In the genomic region with DNA sequence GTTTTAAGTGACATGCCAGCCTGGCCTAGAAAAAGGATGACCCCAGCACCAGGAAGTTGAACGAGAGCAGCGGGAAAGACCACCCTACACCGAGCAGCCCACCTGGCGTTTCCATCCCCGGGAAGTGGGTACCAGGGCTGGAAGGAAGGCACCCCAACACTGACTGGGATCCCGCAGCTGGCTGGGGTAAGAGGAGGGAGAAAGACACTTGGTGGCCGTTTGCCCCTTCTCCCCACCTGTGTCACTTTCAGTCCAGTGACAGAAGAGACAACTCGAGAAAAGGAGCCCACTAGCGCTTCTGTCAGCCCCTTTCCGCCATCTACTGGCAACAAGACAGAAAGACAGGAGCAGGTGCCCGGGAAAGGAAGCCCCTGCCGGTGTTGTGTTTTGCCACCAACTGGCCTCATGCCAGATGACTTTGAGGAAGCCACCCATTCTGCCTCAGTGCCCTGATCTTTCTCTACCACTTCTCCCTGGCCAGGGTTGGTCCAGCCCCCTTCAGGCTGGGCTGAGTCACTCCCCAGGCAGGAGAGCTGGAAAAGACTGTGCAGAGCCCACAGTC, we compare ENCODE assay signal across 8 mouse cellular contexts. TPM values are rescaled to one million over a fixed set of nuclear protein-coding genes. Genes with fewer than 3 reads are reported as not detected.
DNase-seq lines count a peak whose midpoint lies in the region; ATAC-seq and TF ChIP-seq lines count a peak whose summit lies in the region.

A gene (plus strand): TSS at position 551 of the 562 bp plus-strand sequence.

- peak within 1 kb of the TSS; percentile 49 for H3K4me3 ChIP-seq in embryonic facial prominence, embryonic 14.5 days (ENCODE audit: low read depth, low read length)
- peak within 1 kb of the TSS; percentile 56 for H3K4me3 ChIP-seq in heart, embryonic 12.5 days
- H3K4me3 ChIP-seq in kidney, embryonic 15.5 days (replicated peaks), result peak within 1 kb of the TSS; percentile 54
- peak within 1 kb of the TSS; percentile 59 for H3K4me3 ChIP-seq in liver, adult 2 months (ENCODE audit: insufficient read depth, low read depth, low read length)

- 0 out of 2 replicates have a peak, but pooled peaks cover 6% of the 10 kb centered on the region for H3K27me3 ChIP-seq in embryonic facial prominence, embryonic 14.5 days (replicated peaks; ENCODE audit: control insufficient read depth, insufficient read depth, low read length)
- H3K27me3 ChIP-seq in heart, embryonic 12.5 days (replicated peaks), result peaks cover 25% of the 10 kb centered on the region; the same call in 1 of the 2 replicates
- peaks cover 41% of the 10 kb centered on the region for H3K27me3 ChIP-seq in kidney, embryonic 15.5 days
- no peaks in the 10 kb centered on the region for H3K27me3 ChIP-seq in liver, adult 2 months (ENCODE audit: control insufficient read depth, insufficient read depth, low read length)

- peak within 1 kb of the TSS; percentile 88 for H3K4me2 ChIP-seq in embryonic facial prominence, embryonic 14.5 days (ENCODE audit: low read depth, low read length)
- peak within 1 kb of the TSS; percentile 84 for H3K4me2 ChIP-seq in heart, embryonic 12.5 days
- H3K4me2 ChIP-seq in kidney, embryonic 15.5 days, result peak within 1 kb of the TSS; percentile 97

- DNase-seq in B cell, adult 2 months, result peak; percentile 81 to 86
- DNase-seq in adrenal gland, postnatal 4 days (ENCODE audit: low spot score in 2 of 2), result peak; percentile 23 to 65
- DNase-seq in embryonic facial prominence, embryonic 14.5 days (ENCODE audit: low spot score), result peak; percentile 88
- DNase-seq in liver, adult 2 months (ENCODE audit: extremely low read depth, low read depth, low spot score), result peak; percentile 58
- peak; percentile 84 to 86 for DNase-seq in spleen, postnatal 36 days (ENCODE audit: low spot score in 2 of 2)

- no peak for TF ChIP-seq POLR2A in liver, adult 2 months (IDR thresholded peaks at IDR 0.05; ENCODE audit: extremely low read depth, insufficient read depth, low read length)

- no peaks in the 10 kb centered on the region for H3K79me2 ChIP-seq in liver, adult 2 months (ENCODE audit: control insufficient read depth, insufficient read depth, low read length)

- H3K36me3 ChIP-seq in embryonic facial prominence, embryonic 14.5 days (ENCODE audit: control insufficient read depth, insufficient read depth, low read length), result no peaks in the 10 kb centered on the region
- no peaks in the 10 kb centered on the region for H3K36me3 ChIP-seq in heart, embryonic 12.5 days
- H3K36me3 ChIP-seq in kidney, embryonic 15.5 days, result no peaks in the 10 kb centered on the region
- H3K36me3 ChIP-seq in liver, adult 2 months (ENCODE audit: control insufficient read depth, insufficient read depth, low read length), result no peaks in the 10 kb centered on the region

- H3K27ac ChIP-seq in embryonic facial prominence, embryonic 14.5 days (replicated peaks; ENCODE audit: low read depth, low read length), result no peak within 1 kb of the TSS
- no peak within 1 kb of the TSS for H3K27ac ChIP-seq in heart, embryonic 12.5 days (ENCODE audit: poor library complexity, severe bottlenecking)
- H3K27ac ChIP-seq in kidney, embryonic 15.5 days, result no peak within 1 kb of the TSS
- no peak within 1 kb of the TSS for H3K27ac ChIP-seq in liver, adult 2 months (replicated peaks; ENCODE audit: insufficient read depth, low read depth, low read length)

- 0% methylated on average over 12 of the region's 12 CpGs for whole genome bisulfite sequencing in embryonic facial prominence, embryonic 14.5 days
- 0% methylated on average over 12 of the region's 12 CpGs for WGBS in heart, embryonic 12.5 days
- under 1% methylated on average over 12 of the region's 12 CpGs for WGBS in kidney, embryonic 15.5 days
- 2% methylated on average over 12 of the region's 12 CpGs for WGBS in liver, adult 2 months

- no peaks in the 10 kb centered on the region for H3K9me3 ChIP-seq in embryonic facial prominence, embryonic 14.5 days (ENCODE audit: control insufficient read depth, low read length)
- H3K9me3 ChIP-seq in heart, embryonic 12.5 days (replicated peaks), result no peaks in the 10 kb centered on the region
- no peaks in the 10 kb centered on the region for H3K9me3 ChIP-seq in kidney, embryonic 15.5 days (replicated peaks)

- peak within 1 kb of the TSS; percentile 72 for H3K9ac ChIP-seq in embryonic facial prominence, embryonic 14.5 days (ENCODE audit: low read depth, low read length)
- H3K9ac ChIP-seq in heart, embryonic 12.5 days, result peak within 1 kb of the TSS; percentile 68
- peak within 1 kb of the TSS; percentile 55 for H3K9ac ChIP-seq in kidney, embryonic 15.5 days
- H3K9ac ChIP-seq in liver, adult 2 months (ENCODE audit: low read depth, low read length), result peak within 1 kb of the TSS; percentile 63

- H3K4me1 ChIP-seq in embryonic facial prominence, embryonic 14.5 days (ENCODE audit: control insufficient read depth, insufficient read depth, low read length), result no peaks in the 10 kb centered on the region
- H3K4me1 ChIP-seq in heart, embryonic 12.5 days (replicated peaks), result peaks cover 26% of the 10 kb centered on the region
- H3K4me1 ChIP-seq in kidney, embryonic 15.5 days, result peaks cover 33% of the 10 kb centered on the region
- no peaks in the 10 kb centered on the region for H3K4me1 ChIP-seq in liver, adult 2 months (ENCODE audit: control insufficient read depth, insufficient read depth, low read length)

- peak; percentile 59 for ATAC-seq in embryonic facial prominence, embryonic 14.5 days (ENCODE audit: low read depth)
- peak; percentile 49 for ATAC-seq in heart, embryonic 12.5 days (ENCODE audit: insufficient number of reproducible peaks, low FRiP score)
- peak; percentile 31 for ATAC-seq in kidney, embryonic 15.5 days (replicated peaks; ENCODE audit: low FRiP score)
- ATAC-seq in monocyte, adult 5-6 weeks (replicated peaks; ENCODE audit: insufficient number of reproducible peaks, low FRiP score, low TSS enrichment, poor library complexity, severe bottlenecking), result peak; percentile 73

- TF ChIP-seq CTCF in liver, adult 2 months (IDR thresholded peaks at IDR 0.05; ENCODE audit: low read depth, low read length), result peak; percentile 79

RNA-seq across cellular contexts. Expression of the gene that starts here (rescaled TPM):
- 1 to 10 TPM; 3.9 to 4.0 TPM for total RNA-seq in adrenal gland, postnatal 4 days (2021)
- 0.37 and 0.72 TPM in 2 replicates for polyA plus RNA-seq in embryonic facial prominence, embryonic 14.5 days (2014; fragmentation: Nextera tagmentation; extraction: Ambion mirVana)
- polyA plus RNA-seq in heart, embryonic 12.5 days (2016; fragmentation: Nextera tagmentation; extraction: Ambion mirVana), result 0.28 and 0.36 TPM in 2 replicates
- polyA plus RNA-seq in kidney, embryonic 15.5 days (2015; fragmentation: Nextera tagmentation; extraction: Ambion mirVana), result 0.17 and 0.40 TPM in 2 replicates
- total RNA-seq in liver, adult 2 months (2014; rRNA removed), result 0.20 and 0.37 TPM in 2 replicates
- 0.09 and 0.32 TPM in 2 replicates for polyA plus RNA-seq in liver, adult 2 months (2012; rRNA removed)
- total RNA-seq in monocyte, adult 5-6 weeks (2017), result 2.6 TPM in 1 of 3 replicates, not detected in the others

Comparison
In these comparisons a context has a peak if more than half of its experiments do, and no peak if none do; other contexts are left out.
1. Peak in DNase-seq, ATAC-seq, H3K4me3 ChIP-seq, H3K9ac ChIP-seq and H3K4me2 ChIP-seq in embryonic facial prominence, embryonic 14.5 days; RNA of the gene not detected or under 1 TPM.
2. Peak in ATAC-seq, H3K4me3 ChIP-seq, H3K9ac ChIP-seq and H3K4me2 ChIP-seq in heart, embryonic 12.5 days; RNA of the gene not detected or under 1 TPM.
3. Peak in ATAC-seq, H3K4me3 ChIP-seq, H3K9ac ChIP-seq and H3K4me2 ChIP-seq in kidney, embryonic 15.5 days; RNA of the gene not detected or under 1 TPM.
4. Peak in DNase-seq, H3K4me3 ChIP-seq and H3K9ac ChIP-seq in liver, adult 2 months; RNA of the gene not detected or under 1 TPM.